Mouse (Mus musculus) olfactory bulb, adult 2 months (tissue): ENCODE measurements around the gene Tor3a. TPM values are rescaled to one million over a fixed set of nuclear protein-coding genes. Genes with fewer than 3 reads are reported as not detected.
A peak's percentile ranks its signal among the peaks of the same experiment; 100 is the strongest.

Source experiments
- H3K27ac ChIP-seq: fragments of 200-500 bp; 2 replicates; pipeline ENCODE4 v1.5.1; 2012; ENCODE audit warnings: low read depth, low read length; ENCODE audit not compliant: insufficient read depth
- H3K4me1 ChIP-seq: fragments of 200-500 bp; 2 replicates; pipeline ENCODE4 v1.6.1; 2012; ENCODE audit warnings: low read length; ENCODE audit not compliant: control insufficient read depth, insufficient read depth
- H3K4me3 ChIP-seq: fragments of 200-500 bp; 2 replicates; pipeline ENCODE4 v1.5.1; 2012; ENCODE audit warnings: mild to moderate bottlenecking, low read depth, low read length, moderate library complexity; ENCODE audit not compliant: insufficient read depth
- CTCF ChIP-seq: fragments of 200-500 bp; IDR thresholded peaks from 2 replicates; pipeline ENCODE4 v1.5.1; 2012; ENCODE audit warnings: low read depth, mild to moderate bottlenecking, low read length, moderate library complexity; ENCODE audit not compliant: insufficient read depth
- POLR2A ChIP-seq: fragments of 200-500 bp; IDR thresholded peaks from 2 replicates; pipeline ENCODE4 v1.6.1; 2012; ENCODE audit warnings: mild to moderate bottlenecking, low read depth, low read length, moderate library complexity; ENCODE audit not compliant: insufficient read depth
- WGBS: fragments of 180-500 bp; shearing (Covaris S2); methylation state at CpG from one replicate; pipeline ENCODE4 v1.1.7; 2018; 5-methylcytosine and 5-hydroxymethylcytosine counted together
- polyA plus RNA-seq: library from polyadenylated mRNA; stranded (reverse); fragments of >200 nt; gene quantifications from 2 replicates; pipeline ENCODE4 v1.2.4, GENCODE M21; 2012; ENCODE audit warnings: low replicate concordance; ENCODE audit not compliant: missing spikeins, insufficient read depth, insufficient read length

The Tor3a gene
- polyA plus RNA-seq, 1 experiment, result not detected

DNA sequence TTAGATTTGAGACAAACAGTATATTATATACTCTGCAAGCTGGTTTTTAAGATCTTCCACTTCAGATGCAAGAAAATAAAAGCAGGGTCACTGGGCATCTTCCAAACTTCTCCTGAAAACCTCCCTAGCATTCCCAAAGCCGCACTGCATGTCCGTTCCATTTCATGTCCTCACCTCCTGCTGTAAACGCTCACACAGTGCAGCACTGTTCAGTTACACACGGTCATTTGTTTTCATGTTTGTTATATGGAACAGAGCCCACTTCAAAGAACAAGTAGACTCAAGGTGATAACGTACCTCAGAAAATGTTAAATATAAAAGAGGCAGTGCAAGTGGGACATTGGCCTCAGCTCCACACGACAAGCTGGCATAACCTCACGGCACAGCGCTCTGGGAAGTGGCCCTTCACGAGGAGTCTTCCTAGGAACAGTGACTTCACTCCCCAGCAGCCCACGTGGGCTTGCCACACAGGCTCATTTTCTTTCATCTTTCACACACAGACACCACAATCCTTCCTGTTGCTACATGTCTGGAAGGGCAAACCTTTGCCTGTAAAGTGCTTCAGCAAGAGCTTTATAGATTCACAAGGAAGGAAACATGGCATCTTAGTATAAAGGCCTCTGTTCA, 36.4 kb upstream of the Tor3a start:
- 51% methylated on average over 10 of the region's 10 CpGs for WGBS
- peaks cover 8% of the 10 kb centered on the region for H3K4me1 ChIP-seq
- no peak for TF ChIP-seq POLR2A
- TF ChIP-seq CTCF, result no peak
- no peak overlapping the region for H3K4me3 ChIP-seq
- 0 out of 2 replicates have a peak overlapping the region, but pooled peaks have one; percentile 15 for H3K27ac ChIP-seq

DNA sequence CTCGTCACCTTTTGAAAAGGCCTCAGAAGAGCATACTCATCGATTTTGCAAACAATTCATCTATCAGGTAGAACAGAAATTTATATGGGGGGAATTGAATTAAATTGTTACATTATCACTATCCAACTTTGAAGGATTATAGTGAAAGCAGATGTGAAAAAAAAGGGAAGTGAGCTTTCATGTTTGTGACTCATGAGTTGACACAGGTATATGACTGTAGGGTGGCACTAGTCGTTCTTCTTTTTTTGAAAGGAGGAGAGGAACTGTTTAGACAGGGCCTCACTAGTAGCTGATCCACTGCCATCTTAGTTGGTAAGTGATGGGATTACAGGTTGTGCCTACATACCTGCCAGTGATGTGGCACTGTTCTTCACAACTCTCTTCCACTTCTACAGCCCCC, 34.5 kb upstream of the Tor3a start:
- no peak overlapping the region for H3K4me3 ChIP-seq
- no peak overlapping the region for H3K27ac ChIP-seq
- H3K4me1 ChIP-seq, result peaks cover 8% of the 10 kb centered on the region
- TF ChIP-seq POLR2A (no peak), CTCF (no peak)
- 96% methylated on average over 3 of the region's 3 CpGs for WGBS

- Histone ChIP-seq H3K4me3 (no peak overlapping the region), H3K4me1 (peaks cover 7% of the 10 kb centered on the region), H3K27ac (no peak overlapping the region)
- TF ChIP-seq CTCF, result no peak
- no peak for TF ChIP-seq POLR2A
- WGBS, result 84% methylated on average over 10 of the region's 10 CpGs
Measured at GRCm38 (mm10) chr1:156705696-156706285, 31.6 kb upstream of the Tor3a start.

DNA sequence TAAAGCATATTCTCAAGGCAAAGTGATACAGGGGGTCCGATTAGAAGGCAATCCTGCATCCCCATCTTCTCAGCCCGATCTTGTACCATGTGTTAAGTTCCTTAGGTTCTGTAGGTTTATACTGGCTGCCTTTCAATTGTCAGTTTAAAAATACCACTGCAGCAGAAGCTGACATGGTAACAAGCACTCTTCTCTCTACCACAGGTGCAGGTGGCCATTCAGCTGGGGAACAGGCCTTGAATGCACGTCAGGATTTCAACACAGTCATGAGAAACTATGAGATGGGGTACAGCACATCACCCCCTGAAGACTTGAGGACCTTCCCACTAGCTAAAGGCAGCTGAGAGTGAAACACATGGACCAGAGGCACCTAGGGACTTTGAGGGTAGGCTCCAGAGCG, 29.3 kb upstream of the Tor3a start:
- Histone ChIP-seq H3K27ac (no peak overlapping the region), H3K4me1 (no peaks in the 10 kb centered on the region; the same call in 1 of the 2 replicates), H3K4me3 (no peak overlapping the region)
- 82% methylated on average over 4 of the region's 4 CpGs for WGBS
- TF ChIP-seq CTCF, result no peak
- no peak for TF ChIP-seq POLR2A

GRCm38 (mm10) chr1:156702151-156702550, 28.0 kb upstream of the Tor3a start:
- Histone ChIP-seq H3K4me1 (no peaks in the 10 kb centered on the region; the same call in 1 of the 2 replicates), H3K27ac (no peak overlapping the region), H3K4me3 (no peak overlapping the region)
- TF ChIP-seq POLR2A (no peak), CTCF (no peak)
- WGBS, result 92% methylated on average over 7 of the region's 7 CpGs

DNA sequence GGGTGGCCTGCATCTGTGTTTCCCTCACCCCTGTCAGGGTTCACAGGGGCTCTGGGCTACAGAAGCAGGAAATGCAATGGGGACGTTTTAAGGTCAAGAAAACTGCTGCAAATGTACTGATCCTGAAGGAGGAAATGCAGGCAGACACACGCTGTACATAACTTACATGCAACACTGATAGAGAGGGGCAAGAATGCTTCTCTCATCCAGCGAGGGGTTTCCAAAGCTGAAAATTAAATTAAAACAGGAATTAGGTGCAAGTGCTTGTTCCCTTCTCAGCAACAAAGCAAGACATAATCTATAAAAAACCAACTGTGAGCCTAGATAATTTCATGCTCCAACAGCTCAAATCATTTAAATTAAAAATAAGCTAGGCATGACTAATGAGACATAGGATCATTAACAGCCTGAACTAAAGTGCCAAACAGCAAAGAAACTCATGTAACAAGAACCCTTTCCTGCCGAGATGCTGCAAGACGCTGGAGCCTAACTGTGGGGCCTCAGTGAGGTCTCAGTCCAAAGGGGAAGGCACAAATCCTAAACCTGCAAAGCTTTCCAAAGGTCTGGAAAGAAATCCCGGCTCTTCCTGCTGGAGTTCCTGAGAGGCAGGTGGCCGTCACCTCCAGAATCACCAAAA, 12.0 kb upstream of the Tor3a start:
- Histone ChIP-seq H3K4me3 (no peak overlapping the region), H3K27ac (no peak overlapping the region), H3K4me1 (peaks cover 6% of the 10 kb centered on the region; the same call in 1 of the 2 replicates)
- 69% methylated on average over 7 of the region's 7 CpGs for WGBS
- TF ChIP-seq POLR2A, result no peak
- no peak for TF ChIP-seq CTCF

DNA sequence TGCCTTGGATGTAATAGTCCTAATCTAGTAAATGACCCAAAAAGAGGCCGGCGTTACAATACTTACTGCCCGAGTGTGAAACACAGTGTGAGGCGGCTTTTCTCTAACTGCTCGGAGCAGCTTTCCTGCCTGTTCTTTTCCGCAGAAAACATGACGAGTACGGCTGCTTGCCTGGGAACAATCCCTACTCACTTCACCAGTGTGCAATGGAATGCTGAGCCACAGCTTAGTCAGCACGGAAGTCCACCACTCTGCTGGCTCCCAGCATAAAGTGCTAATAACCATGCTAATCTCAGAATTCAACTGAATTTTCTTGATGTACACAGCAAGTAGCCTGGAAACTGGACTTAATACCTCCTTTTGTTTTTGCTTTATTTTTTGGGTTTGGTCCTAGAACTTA, 5.4 kb upstream of the Tor3a start:
- H3K4me1 ChIP-seq, result peaks cover under 1% of the 10 kb centered on the region; the same call in 1 of the 2 replicates
- H3K27ac ChIP-seq, result no peak overlapping the region
- WGBS, result 64% methylated on average over 9 of the region's 9 CpGs
- H3K4me3 ChIP-seq, result no peak overlapping the region
- TF ChIP-seq CTCF (no peak), POLR2A (no peak)

DNA sequence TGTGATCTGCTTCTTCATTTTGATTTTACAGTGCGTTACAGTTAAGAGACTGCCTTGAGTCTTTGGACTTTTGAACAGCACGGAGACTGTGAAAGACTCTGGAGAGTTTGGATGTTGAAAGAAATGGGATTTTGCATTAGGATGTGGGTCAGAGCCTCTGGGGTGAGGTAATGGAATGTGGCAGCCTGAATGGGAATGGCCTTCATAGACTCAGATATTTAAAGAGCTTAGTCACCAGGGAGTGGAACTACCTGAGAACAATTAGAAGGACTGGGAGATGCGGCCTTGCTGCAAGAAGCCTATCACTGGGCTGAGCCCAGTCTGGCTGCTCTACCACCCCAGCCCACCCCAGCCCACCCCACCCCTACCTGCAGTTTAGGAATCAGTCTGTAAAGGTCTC, 3.1 kb upstream of the Tor3a start:
- 89% methylated on average over 3 of the region's 3 CpGs for WGBS
- Histone ChIP-seq H3K4me3 (no peak overlapping the region), H3K4me1 (peaks cover 17% of the 10 kb centered on the region), H3K27ac (no peak overlapping the region)
- TF ChIP-seq CTCF (no peak), POLR2A (no peak)

DNA sequence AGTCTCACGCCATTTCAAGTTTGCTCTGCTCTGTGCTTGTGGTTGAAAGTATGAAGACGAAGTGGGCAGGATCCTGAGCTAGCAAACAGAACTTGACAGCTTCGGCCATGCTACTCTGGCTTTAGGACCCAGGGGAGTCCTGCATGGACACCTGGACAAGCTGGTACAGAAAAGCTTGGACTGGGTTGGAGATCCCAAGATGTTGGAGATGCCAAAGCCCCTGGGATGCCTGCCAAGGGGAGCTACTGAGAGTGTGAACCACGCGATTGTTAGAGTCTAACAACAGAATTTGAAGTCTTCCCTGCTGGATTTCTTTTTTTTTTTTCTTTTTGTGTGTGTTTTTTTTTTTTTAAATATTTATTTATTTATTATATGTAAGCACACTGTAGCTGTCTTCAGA, 2.4 kb upstream of the Tor3a start:
- Histone ChIP-seq H3K4me3 (no peak overlapping the region), H3K4me1 (peaks cover 17% of the 10 kb centered on the region), H3K27ac (no peak overlapping the region)
- 72% methylated on average over 5 of the region's 5 CpGs for WGBS
- no peak for TF ChIP-seq CTCF
- no peak for TF ChIP-seq POLR2A
